Mouse (Mus musculus) c-Kit-positive CD71-negative TER-119-negative erythroid progenitor cells, embryonic 14.5 days (primary cell): ENCODE measurements around the gene Acat2.
"Not testable (repeated sequence)": the region's sequence is repeated elsewhere in the genome, so short reads cannot be mapped to it uniquely, and the experiment has no call there.

Experiments
- DNase-seq: peaks from one replicate; pipeline ENCODE4 v3.0.0-alpha.2; 2013; ENCODE audit warnings: low read depth

The Acat2 gene

DNA sequence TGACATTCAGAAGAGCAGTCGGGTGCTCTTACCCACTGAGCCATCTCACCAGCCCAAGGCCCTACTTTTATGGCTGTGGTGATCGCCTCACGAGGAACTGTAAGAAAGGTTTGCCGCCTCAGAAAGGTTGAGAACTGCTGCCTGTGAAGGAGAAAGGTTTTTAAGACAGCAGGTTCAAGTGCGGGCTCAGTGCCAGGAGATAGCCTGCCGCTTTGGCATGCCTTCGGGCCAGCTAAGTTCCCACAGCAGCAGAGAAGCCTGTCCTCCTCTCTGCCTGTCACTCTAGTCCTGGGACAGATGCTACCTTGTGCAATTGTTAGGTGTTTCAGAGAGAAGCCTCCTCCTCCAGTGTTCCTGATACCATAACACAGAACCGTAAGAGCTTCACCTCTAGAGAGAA is 3.9 kb downstream of the Acat2 start:
- no peak for DNase-seq

GRCm38 (mm10) chr17:12949669-12950068 is 10.9 kb downstream of the Acat2 start:
- no peak for DNase-seq

DNA sequence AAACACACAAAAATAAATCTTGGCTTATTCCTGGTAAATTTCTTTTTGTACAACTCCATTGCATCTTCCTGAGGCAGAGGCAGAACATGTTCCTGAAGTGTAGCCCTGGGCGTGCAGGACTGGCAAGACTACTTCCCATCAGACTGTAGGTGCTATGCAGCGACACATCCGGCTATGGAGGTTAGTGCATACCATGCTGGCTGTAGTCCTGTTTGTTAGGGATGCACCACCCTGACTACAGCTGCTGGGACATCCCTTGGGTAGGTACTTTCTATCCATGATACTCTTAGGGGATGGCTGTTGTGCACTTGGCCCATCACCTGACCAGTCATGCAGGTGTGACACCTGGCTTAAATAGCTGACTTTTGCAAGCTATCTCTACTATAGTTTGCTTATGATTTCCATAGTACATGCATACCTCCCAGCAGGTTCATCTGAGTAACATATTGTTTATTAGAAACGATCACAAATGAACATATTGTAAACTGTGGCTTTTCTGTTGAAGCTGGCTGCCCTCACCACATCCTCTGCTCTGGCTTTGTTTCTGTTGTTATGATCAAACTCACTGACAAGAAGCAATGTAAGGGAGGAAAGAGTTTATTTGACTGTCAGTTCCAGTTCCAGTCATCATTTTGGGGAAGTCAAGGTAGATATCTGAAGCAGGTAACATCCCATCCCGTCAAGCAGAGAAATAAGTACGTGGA is 17.9 kb downstream of the Acat2 start:
- DNase-seq, result no peak

GRCm38 (mm10) chr17:12941543-12942260 is 18.8 kb downstream of the Acat2 start:
- no peak for DNase-seq

DNA sequence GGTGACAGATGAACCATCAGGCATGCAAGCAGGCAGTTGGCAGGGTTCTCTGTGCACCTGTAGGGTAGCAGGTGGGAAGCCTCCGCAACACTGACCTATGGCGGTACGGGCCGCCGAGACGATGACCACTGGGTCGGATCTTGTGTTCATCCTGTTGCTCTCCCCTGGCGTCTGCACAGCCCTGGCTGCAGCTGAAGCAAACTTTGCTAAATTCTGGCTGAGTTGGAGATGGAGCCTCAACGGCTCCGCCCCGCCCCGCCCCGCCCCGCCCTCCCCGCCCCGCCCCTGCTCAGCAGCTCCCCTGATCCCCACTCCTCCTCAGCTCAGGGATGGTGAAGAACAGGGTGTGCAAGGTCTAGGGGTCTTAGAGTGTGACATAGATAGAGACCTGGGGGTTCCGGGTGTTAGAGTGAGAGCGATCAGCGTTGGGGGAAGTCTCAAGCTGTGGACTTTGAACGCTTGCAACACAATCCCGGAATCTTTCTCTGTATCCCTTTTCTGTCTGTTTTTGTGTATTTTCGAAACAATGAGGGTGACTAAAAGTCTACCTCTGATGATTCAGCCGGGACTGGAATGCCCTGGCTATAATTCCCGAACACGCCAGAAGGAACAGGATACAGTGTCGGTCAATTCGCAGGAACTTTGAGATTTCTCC is 20.3 kb downstream of the Acat2 start, which contains the start of gene Acat3:
Gene Acat3, minus strand, starts transcription at position 450 of the 655 bp plus-strand sequence.
- no peak for DNase-seq

GRCm38 (mm10) chr17:12939377-12940148 is 21.0 kb downstream of the Acat2 start:
- DNase-seq, result not testable (repeated sequence)

GRCm38 (mm10) chr17:12938077-12938476 is 22.5 kb downstream of the Acat2 start:
- no peak for DNase-seq

GRCm38 (mm10) chr17:12937412-12937970 is 23.1 kb downstream of the Acat2 start:
- DNase-seq, result no peak

DNA sequence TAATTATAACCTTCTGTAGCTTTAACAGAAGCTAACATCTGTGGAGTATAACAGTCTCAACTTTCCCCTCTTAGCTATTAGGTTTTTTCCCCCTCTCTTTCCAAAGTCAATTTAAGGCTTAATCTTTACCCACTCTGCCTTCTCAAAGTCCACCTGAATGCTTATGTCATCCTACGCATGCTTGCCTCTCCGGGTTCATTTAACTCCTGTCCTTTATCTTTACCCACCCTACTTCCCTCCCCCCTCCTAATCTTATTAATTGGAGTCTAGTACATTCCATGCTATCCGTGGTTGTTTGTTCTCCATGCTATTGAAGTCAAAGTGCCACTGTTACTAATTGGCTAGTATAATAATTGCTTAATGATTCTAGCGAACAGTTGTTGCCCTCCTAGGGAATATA is 24.8 kb downstream of the Acat2 start:
- DNase-seq, result no peak

DNA sequence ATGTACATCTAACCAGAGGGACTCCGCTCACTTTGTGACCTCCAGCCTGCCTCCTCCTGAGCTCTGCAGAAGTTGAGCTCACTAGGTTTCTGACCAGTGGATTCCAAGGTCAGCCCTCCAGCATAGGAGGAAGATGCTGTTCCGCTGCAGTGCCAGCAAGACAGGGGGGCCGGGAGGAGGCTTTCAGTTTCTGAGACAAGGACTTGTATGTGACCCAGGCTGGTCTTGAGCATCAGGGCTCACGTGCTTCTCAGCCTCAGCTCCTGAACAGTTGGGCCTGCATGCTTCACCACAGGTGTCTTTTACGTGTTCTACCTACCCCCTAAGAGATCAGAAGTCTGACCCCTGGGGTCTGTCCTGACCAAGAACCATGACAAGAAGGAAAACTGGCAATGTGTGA is 29.0 kb downstream of the Acat2 start:
- DNase-seq, result not testable (repeated sequence)

DNA sequence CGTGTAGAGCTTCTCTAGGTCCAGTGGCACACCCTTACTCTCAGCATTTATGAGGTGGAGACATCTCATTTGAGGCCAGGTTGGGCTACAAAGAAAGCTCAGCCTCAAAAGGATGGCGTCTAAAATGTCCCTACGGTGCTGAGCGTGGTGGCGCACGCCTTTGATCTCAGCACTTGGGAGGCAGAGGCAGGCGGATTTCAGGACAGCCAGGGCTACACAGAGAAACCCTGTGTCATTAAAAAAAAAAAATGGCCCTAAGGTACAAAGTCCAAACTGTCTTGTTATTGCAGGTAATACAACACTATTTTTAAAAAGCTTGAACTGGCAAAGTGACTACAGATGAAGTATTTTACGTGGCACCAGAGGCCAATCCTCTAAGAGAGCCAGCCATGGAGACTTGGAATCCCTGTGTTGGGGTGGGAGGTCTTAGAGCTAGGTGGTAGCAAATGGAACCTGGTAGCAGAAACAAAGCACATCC is 34.8 kb downstream of the Acat2 start:
- DNase-seq, result no peak

DNA sequence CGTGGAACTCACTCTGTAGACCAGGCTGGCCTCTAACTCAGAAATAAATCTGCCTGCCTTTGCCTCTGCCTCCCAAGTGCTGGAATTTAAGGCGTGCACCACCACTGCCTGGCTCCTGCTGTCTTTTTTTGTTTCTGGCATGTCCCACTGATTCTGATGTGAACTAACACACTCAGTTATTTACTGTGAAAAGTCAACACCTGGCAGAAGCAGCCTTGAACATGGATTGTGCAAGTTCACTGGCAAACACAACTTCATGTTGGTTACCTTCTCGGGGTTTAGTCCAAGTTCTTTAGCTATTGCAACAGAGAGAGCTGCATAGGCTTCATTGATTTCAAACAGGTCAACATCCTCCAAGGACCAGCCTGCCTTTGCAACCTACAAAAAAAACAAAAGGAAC is 35.5 kb downstream of the Acat2 start:
- DNase-seq, result no peak

GRCm38 (mm10) chr17:12921073-12921472 is 39.5 kb downstream of the Acat2 start:
- no peak for DNase-seq

GRCm38 (mm10) chr17:12916588-12917380 is 43.8 kb downstream of the Acat2 start:
- peak; percentile 45 for DNase-seq

GRCm38 (mm10) chr17:12915881-12916583 is 44.5 kb downstream of the Acat2 start, which contains the start of gene Mrpl18:
TSS of gene Mrpl18 (minus strand) at chr17:12916345.
- DNase-seq, result peak; percentile 99

GRCm38 (mm10) chr17:12915488-12915880 is 45.1 kb downstream of the Acat2 start, which contains the start of gene Tcp1:
TSS of gene Tcp1 (plus strand) at chr17:12915701.
- DNase-seq, result no peak

GRCm38 (mm10) chr17:12910391-12910790 is 50.2 kb downstream of the Acat2 start:
- DNase-seq, result no peak

GRCm38 (mm10) chr17:12909361-12910280 is 50.9 kb downstream of the Acat2 start, which contains the start of gene Pnldc1:
TSS of gene Pnldc1 (minus strand) at chr17:12910230.
- no peak for DNase-seq

- DNase-seq, result no peak
Observed at GRCm38 (mm10) chr17:12906436-12906835, 54.1 kb downstream of the Acat2 start.
